Mouse (Mus musculus) layer of hippocampus, postnatal 36 days (tissue): ENCODE measurements at regions not wholly inside any gene's neighbourhood (a gene's known extent, or its start where the extent isn't known, plus 50 kb on each side); places are given as distances from the start of the nearest gene placed in this dataset.
A peak's percentile ranks its signal among the peaks of the same experiment; 100 is the strongest.

Experiments
- DNase-seq, 2 experiments: peaks; one replicate each; pipeline ENCODE4 v3.0.0; 2022

- DNase-seq = no peak
Measured at GRCm38 (mm10) chr16:52988852-52989397, 535.1 kb upstream of the Alcam start.

DNA sequence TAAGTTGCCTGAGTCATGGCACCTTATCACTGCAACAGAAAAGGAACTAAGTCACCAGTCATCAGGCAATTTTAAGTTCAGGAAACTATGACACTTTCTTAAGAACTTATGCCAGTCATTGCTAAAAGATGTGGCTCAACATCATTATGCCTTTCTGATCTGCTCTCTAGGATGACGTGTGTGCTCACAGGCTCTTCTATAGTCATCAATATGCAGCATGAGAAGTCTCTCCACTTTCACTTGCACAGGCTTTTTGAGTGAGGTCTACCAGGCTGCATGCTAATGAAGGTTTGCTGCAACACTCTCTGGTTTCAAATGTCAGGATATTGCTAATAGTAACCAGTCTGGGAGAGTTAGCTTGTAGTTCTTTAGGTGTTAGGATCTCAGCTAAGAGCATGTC, 530.5 kb upstream of the Alcam start:
- no peak for DNase-seq

DNA sequence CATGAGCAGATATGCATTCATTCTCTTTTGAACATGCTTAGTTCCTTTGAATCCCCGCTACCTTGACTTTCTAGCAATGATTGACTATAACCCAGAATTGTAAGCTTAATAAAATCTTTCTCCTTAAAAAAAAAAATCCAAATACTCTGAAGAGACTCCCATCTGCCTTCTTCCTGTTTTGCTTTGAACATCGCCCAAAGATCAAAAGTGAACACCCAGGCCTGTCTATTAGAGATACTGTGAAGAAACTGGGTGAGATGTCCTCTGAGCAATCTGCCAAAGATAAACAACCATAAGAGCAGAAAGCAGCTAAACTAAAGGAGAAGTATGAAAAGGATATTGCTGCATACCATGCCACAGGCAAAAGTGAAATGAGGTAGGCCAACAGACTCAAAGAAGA, 527.1 kb upstream of the Alcam start:
- no peak for DNase-seq

GRCm38 (mm10) chr16:52972811-52973210, 518.9 kb upstream of the Alcam start:
- DNase-seq = no peak

- DNase-seq = no peak
Measured at GRCm38 (mm10) chr16:52947679-52948078, 493.8 kb upstream of the Alcam start.

DNA sequence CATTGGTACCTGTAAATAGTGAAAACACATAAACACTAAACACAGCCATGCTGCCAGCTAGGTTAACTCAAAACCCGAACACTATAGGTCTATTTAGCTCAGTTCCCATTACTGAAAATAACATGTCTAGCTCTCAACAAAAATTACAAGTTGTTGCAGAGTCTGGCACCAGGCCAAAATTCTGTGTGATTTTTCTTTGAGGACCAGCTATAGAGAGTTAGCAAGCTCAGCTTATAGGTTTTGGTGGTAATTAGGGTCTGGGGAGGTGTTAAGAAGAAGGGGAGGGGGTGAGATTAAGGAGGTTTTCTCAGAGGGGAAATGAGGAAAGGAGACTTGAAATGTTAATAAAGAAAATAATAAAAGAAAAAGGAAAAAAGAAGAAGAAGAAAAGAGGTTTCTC, 480.9 kb upstream of the Alcam start:
- DNase-seq = no peak

DNA sequence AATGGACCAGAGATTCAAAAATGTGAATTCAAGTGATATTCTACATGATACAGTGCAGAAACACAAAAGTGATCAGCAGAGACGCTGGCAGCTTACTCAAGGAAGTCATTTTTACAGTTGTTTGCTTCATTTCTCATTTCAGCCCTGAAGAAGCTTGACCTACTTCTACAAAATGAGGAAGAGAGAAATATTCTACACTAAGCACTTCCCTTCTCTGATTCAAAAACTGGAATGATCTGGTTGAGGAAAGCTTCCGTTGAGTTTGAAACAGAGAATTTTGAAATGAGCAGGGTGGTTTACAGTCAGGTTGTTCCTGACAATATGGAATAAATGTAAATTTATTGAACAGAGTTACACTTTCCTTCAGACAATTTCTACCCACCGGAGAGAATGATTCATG, 478.1 kb upstream of the Alcam start:
- DNase-seq = no peak

DNA sequence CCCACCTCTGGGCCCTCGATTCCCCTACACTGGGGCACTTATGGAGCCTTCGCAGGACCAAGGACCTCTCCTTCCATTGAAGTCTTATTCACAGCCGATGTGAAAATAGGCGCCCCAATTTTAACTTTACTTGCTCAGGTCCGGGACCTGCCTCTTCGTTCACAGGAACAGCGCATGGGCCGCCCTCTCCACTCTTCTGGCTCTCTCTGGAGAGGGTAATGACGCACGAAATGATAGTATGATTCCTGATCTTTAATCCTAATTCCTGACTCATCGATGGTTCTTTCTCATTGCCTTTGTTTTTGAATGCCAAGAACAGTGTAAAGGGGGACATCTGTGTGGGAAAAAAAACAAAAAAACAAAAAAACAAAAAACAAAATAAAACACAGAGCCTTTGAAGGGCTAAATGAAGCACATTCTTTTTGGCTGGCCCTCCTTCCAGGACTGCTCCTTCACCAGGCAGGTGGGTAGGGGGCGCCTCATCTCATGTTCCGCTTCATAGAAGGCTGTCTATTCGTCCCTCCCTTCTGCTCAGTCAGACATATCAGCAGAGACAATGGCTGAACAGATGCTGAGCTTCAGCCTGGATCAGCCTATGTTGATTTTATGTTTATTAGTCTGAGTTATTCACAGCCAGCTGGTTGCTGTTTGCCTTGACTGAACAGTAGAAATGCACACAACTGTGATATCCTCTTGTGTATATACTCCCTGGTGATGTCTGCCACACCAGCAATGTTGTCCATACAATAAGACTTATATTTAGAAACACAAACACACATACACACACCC, 438.8 kb upstream of the Alcam start:
- peak; percentile 8 to 11 for DNase-seq

- peak; percentile 6 to 17 for DNase-seq
Measured at GRCm38 (mm10) chr16:52879463-52880114, 425.7 kb upstream of the Alcam start.

GRCm38 (mm10) chr16:52867833-52868232, 414.0 kb upstream of the Alcam start:
- no peak for DNase-seq

GRCm38 (mm10) chr16:52863554-52863953, 409.7 kb upstream of the Alcam start:
- no peak for DNase-seq

DNA sequence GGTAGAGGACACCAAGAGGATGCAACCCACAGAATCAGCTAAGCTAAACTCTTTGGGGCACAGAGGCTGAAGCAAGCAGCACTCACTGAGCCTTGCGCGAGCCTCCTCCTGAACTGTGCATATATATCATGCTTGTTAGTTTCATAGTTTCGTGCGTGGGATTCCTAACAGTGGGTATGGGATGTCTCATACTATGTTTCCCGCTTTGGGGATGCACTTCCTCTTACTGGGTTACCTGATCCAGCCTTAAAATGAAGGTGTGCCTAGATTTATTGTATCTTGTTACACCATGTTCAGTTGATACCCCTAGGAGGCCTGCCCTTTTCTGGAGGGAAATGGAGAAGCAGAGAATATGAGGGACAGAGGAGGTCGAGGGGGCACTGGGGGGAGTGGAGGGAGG, 407.4 kb upstream of the Alcam start:
- DNase-seq = no peak

DNA sequence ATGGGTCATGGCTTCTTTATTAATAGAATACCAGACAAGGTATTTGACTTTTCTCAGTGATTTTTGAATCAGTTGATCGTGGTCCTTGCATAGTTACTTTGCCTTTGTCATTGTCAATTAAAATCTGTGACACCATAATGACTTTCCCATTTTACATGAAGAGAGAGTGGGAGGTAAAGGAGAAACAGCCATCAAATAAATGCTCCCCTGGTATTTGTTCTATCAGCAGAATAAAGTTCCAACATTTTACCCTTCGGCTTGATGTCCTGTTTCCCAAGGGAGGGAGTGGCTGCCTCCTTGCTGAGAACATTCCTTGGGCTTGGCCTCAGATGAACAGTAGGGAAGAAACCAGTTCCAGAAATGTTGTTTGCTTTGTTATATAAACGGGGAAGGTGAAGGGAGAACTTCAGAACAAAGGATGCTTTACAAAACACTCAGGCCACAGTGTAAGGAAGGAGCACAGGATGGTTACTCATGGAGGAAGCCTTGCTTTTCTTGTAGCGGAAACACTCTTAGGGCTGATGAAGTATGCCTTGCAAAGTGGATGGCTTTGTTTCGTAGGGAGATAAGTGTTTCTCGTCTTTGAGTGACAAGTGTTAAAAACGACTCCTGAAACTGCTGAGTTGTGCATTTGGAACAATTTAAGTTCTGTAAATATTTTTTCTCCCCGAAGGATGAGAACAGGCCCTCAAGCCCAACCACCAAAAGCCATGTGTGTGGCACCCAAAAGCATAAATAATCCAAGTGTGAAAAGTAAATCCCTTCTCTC, 404.8 kb upstream of the Alcam start:
- DNase-seq = no peak

GRCm38 (mm10) chr16:52851129-52851528, 397.3 kb upstream of the Alcam start:
- no peak for DNase-seq

DNA sequence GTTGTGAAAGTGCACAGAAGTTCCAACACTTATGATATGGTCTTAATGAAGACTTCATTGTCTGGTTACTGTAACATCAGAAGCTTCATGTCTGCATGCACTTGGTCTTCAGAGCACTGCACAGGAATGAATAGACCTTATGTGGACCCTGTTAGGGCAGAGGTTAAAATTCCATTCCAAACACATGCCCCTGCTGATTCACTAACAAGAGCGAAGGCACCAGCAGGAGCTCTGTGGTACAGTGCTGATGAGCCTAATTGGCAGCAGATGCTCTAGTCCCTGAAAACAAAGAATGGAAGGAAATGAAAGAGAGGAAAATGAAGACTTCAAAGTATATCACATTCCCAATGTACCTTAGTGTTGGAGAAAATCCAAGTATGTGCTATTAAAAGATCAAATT, 365.1 kb upstream of the Alcam start:
- DNase-seq = no peak

DNA sequence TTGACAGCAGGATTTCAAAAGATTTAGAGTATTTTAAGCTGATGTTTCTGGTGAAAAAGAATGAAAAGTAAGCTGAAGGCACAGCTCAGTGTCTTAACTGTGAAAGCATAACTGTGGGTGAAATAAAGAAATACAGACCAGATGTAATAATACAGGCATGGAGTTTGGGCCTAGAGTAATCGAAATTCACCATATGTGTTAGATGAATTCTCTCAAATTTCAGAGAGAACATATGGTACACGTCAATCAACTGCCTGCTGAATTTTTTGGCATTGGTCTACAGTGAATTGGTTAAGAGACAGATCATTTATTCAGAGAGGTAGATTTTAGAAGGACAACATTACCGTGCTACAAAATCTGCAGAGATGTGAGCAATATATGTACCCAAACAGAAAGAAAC, 357.3 kb upstream of the Alcam start:
- DNase-seq = no peak

DNA sequence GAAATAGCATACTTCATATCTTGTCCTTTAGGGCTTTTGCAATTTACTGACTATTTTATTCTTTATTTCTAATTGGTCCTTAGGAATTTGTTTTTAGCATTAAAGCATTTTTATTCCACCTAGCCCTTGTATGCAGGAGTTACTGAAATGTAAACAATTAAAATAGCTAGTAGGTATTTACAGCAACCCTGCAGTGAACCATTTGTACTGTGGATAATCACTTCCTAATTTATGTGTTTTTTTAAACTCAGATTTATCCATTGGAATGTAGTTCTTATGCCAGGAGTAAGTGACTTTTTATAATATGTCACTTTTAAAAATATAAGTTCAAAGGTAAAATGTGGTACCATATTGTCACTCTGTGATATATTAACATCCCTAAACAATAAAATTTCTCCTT, 350.5 kb upstream of the Alcam start:
- DNase-seq = no peak

- DNase-seq = no peak
Measured at GRCm38 (mm10) chr16:52799715-52800392, 346.0 kb upstream of the Alcam start.

DNA sequence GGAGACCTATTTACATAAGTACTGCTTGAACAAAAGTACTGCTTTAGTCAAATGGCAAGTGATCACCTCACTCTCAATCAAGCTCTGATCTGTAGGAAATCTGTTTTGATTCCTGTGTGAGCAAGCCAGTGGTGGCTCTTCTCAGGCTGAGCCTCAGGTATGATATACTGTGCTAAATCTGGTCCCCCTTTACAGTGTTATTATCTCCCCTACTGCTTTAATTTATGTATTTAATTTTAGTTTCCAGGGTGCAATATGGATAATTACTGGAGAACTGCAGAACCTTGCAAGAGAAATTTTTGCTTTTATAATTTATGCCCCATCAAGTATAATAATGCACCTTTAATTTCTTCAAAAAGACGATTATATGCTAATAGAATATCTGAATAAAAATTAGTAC, 341.3 kb upstream of the Alcam start:
- no peak for DNase-seq

DNA sequence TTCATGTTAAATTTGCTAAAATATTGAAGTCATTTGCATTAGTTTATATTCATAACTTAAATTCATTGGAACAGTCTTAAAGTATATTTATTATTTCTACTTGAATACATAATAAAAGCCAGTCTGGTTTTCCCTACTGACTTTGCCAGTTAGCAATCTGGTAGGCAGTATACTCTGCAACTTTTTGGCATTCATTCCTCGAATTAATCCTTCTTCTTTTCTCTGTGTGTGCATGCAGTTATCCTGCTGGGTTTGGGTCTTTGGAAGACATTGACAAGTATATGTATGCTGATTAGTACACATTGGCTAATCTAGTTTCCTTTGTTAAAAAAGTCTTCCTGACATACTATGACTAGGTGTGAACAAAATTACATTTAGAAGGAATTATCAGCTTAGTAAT, 336.1 kb upstream of the Alcam start:
- DNase-seq = no peak

- no peak for DNase-seq
Measured at GRCm38 (mm10) chr16:52747744-52748143, 293.9 kb upstream of the Alcam start.

GRCm38 (mm10) chr16:52746186-52746585, 292.3 kb upstream of the Alcam start:
- no peak for DNase-seq

DNA sequence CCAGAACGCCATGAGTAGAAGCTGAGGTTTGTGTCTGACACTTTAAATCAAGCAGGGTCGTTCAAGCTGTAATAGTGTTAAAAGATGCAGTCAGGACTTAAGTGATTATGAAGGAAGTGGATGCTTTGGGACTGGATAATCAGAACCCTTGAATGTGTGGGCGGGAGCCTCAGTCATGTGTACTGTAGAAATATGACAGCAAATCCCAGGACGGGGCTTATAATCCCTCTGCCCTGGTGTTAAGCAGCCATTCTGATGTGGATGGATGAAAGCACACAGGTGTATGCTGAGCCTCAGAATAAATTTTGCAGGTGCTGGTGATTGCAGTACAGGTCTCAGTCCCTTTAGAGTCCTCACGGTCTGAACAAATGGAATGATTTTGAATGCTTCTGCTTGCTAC, 290.8 kb upstream of the Alcam start:
- no peak for DNase-seq
